Mouse (Mus musculus): Measurements from ENCODE around the gene Ppp2ca.
"Not testable (repeated sequence)": the region's sequence is repeated elsewhere in the genome, so short reads cannot be mapped to it uniquely, and the experiment has no call there.

Ppp2ca gene

DNA sequence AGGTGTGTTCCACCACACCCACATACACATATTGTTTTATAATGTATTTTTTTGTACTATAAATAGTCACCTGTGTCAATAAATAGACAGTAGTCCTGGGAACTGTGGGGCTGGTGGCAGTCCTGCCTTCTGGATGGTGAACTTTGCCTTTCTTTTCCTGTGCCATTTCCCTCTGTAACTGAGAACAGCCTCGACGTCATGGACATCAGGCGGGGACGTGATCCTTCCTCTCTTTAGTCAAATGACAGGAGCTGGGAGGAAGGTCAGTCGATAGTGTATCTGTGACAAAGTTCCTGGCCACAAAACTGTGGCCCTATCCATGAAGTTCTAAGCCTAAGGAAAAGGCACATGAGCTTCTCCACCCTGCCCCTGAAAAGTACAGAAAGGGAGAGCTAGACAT, 3.9 kb upstream of the Ppp2ca start:
- peak in 1 of 2 experiments; percentile 44 for DNase-seq (ENCODE audit: low spot score in 2 of 2)

GRCm38 (mm10) chr11:52097016-52097415, 1.5 kb upstream of the Ppp2ca start:
- no peak for DNase-seq (ENCODE audit: low spot score in 2 of 2)

GRCm38 (mm10) chr11:52097596-52097995, 885 bp upstream of the Ppp2ca start:
- DNase-seq (ENCODE audit: low spot score in 2 of 2), result peak in 1 of 2 experiments; percentile 9

- DNase-seq (ENCODE audit: low spot score in 2 of 2), result peak; percentile 55 to 71
These were observed 715 bp downstream of the Ppp2ca start for GRCm38 (mm10) chr11:52099031-52099761.

DNA sequence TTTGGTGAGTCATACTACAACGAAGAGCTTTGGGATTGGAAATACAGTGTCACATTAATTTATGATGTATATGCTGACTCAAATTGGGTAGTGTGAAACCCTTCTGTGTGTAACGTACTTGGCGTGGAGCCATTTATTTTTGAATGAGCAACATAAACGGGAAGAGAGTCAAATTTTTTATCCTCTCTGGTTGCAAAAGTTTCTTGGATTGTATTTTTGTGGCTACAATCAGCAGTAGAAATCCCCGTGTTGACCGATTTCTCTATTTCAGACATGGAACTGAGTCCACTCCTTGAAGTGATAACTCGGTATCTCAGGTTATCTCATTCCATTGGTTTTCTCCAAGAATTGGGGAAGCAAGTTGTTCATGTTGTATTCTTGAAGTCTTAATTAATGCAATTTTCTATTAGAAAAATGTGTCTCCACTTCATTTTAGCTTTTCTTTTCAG, 1.3 kb downstream of the Ppp2ca start:
- DNase-seq (ENCODE audit: low spot score in 2 of 2), result no peak

DNA sequence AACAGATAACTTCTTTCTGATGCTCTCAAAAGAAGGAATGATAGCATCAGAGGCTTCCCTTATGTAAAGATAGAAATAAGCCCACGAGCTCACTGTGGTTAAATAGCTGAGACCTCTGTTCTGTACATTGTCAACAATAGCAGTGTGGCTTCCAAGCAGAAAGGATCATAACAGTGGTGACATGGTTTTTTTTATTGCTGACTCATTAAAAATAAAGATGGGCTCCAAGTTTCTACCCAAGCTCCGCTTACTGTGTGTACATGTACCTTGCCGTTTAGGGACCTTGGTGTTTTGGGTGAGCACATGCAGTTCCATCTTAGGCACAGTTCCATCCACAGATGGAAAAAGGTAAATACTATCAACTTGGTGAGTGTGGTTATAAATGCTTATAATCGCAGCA, 4.5 kb downstream of the Ppp2ca start:
- no peak for DNase-seq (ENCODE audit: low spot score in 2 of 2)

- DNase-seq (ENCODE audit: low spot score in 2 of 2), result no peak
These were observed 7.0 kb downstream of the Ppp2ca start for GRCm38 (mm10) chr11:52105503-52105902.

DNA sequence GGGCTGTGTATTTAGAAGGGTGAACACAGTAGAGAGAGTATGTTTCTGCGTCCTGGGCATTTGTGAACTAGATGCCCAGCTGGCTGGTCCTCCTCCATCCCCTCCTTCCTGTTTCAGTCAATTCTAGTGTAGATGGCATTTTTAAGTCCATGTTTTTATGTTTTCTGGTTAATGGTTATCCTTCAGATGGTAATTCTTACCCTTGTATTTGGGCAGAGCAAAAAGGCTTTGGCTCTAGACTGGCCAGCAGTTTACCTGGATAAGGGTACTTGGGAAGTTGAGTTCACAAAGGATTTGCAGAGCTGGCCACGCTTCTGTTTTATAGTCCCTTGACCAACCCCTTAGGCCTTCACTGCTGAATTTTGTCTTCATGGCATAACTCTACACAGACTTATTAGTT, 7.6 kb downstream of the Ppp2ca start:
- no peak for DNase-seq (ENCODE audit: low spot score in 2 of 2)

- no peak for DNase-seq (ENCODE audit: low spot score in 2 of 2)
These were observed 8.0 kb downstream of the Ppp2ca start for GRCm38 (mm10) chr11:52106438-52106837.

GRCm38 (mm10) chr11:52108796-52109195, 10.3 kb downstream of the Ppp2ca start:
- DNase-seq (ENCODE audit: low spot score in 2 of 2), result no peak

GRCm38 (mm10) chr11:52109421-52109820, 10.9 kb downstream of the Ppp2ca start:
- no peak for DNase-seq (ENCODE audit: low spot score in 2 of 2)

DNA sequence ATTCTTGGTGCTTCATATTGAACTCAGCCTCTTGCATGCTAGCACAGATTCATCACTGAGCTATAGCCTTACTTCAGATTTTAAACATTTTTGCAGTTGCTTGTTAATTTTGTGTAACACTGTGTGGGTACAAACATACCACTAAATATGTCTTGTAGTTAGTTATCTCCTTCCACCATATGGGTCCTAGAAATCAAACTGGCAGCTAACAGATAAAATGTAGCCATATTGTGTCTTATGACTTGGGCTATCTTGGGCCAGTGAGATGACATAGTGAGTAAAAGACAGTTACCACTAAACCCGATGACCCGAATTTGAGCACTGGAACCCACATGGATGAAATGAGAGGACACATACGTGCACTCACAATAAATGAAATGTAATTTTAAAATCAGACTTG, 17.0 kb downstream of the Ppp2ca start:
- DNase-seq (ENCODE audit: low spot score in 2 of 2), result no peak

- DNase-seq (ENCODE audit: low spot score in 2 of 2), result not testable (repeated sequence)
These were observed 17.6 kb downstream of the Ppp2ca start for GRCm38 (mm10) chr11:52116117-52116516.

- DNase-seq (ENCODE audit: low spot score in 2 of 2), result no peak
These were observed 18.7 kb downstream of the Ppp2ca start for GRCm38 (mm10) chr11:52117156-52117555.

DNA sequence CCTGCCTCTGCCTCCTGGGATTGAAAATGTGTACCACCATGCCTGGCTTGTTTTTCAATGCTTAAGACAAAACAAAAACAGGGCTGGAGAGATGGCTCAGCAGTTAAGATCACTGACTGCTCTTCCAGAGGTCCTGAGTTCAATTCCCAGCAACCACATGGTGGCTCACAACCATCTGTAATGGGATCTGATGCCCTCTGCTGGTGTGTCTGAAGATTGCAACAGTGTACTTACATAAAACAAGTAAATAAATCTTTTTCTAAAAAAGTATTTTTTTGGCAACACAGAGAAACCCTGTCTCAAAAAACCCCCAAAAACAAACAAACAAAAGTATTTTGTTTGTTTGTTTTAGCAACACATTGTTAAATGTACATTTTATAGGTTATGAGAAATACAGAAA, 21.9 kb downstream of the Ppp2ca start:
- not testable (repeated sequence) for DNase-seq (ENCODE audit: low spot score in 2 of 2)

DNA sequence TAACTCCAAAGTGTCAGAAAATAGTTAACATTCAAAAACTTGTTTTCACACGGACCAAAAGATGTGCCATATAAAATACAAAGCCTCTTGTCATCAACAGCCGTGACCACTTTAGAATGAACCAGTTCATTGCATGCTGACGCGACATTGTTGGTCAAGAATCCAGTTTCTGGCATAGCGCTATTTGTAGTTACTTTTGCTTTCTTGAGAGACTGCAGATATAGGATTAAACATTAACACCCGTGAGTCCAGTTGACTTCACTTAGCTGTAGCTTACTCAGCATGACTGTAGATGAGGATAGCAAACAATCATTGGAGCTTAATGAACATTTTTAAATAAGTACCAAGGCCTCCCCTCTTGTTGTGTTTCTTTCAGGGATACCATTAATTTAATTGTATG, 23.6 kb downstream of the Ppp2ca start:
- no peak for DNase-seq (ENCODE audit: low spot score in 2 of 2)

DNA sequence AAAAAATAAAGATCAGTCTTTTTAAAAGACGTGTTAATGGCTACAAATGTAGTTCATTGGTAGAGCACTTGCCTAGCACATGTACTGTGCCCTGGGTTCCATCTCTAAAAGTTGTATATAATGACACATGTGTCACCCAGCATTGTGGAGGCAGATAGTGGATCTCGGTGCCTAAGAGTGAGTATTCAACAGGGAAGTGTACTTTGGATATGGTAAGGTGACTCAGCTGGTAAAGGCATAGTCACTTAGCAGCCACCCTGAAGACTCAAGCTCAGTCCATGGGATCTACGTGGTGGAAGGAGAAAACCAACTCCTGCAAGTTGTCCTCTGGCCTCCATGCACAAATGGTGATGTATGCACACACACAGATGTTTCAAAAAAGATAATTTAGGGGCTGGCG, 26.0 kb downstream of the Ppp2ca start:
- no peak for DNase-seq (ENCODE audit: low spot score in 2 of 2)

- DNase-seq (ENCODE audit: low spot score in 2 of 2), result no peak
These were observed 28.7 kb downstream of the Ppp2ca start for GRCm38 (mm10) chr11:52127169-52127568.

DNA sequence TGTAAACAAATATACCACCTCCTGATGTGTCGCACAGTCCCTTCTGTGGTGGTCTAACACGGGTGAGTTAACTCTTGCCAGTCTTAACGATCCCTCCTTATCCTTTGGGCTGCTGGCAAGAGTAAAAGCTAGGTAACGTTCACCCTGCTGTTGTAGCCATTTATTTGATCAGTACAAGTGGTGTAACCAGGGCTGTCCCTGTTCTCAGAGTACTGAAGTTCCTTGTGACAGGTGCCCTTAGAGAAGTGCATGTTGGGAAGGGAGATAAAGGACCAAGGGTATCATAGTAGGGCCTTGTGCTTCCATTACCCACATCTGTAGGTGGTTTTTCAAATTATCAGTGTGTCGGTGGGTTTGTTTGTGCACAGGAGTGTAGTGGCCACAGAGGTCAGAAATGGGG, 29.3 kb downstream of the Ppp2ca start:
- DNase-seq (ENCODE audit: low spot score in 2 of 2), result no peak

DNA sequence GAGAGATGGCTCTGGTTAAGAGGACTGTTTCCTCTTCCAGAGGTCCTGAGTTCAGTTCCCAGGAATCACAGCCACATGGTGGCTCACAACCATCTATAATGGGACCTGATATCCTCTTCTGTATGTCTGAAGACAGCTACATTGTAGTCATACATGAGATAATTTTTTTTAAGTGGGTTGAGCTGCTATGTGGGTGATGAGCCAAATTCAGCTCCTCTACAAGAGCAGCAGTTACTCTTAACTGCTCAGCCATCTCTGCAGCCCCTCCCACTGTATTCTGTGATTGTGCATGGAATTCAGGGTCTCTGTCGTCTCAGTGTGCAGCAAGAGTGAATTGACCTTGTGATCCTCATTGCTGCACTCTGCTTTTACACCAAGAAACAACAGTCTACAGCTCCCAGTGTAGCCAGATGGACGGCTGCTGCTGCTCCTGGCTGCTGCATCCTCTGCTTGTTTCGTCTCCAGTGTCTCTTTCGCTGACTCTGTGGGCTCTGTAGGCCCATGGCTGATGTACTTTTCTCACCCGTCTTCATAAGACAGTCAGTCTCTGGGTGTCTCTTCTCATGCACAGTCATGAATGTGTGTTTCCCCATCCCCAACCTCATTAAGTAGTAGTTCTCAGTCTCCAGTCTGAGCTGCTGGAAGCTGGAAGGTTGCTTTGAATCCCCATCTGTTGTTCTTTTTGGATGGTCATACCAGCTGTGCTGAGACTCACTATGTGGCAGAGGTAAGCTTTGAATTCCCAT, 30.0 kb downstream of the Ppp2ca start:
- DNase-seq (ENCODE audit: low spot score in 2 of 2), result no peak

DNA sequence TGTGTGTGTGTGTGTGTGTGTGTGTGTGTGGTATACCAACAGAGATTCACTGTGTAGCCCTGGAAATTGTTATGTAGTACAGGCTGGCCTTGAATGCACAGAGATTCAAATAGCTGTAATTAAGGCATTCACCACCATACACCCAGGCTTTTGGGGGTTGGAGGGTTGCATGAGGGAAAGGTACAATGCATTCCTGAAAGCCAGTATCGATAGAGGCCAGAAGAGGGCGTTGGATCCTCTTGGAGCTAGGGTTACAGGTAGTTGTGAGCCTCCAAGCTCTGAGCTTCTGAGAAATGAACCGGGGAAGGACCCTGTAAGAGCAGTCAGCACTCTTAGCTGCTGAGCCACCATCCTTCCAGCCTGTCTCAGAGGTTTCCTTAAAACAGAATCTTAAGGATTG, 30.7 kb downstream of the Ppp2ca start:
- DNase-seq (ENCODE audit: low spot score in 2 of 2), result no peak

DNA sequence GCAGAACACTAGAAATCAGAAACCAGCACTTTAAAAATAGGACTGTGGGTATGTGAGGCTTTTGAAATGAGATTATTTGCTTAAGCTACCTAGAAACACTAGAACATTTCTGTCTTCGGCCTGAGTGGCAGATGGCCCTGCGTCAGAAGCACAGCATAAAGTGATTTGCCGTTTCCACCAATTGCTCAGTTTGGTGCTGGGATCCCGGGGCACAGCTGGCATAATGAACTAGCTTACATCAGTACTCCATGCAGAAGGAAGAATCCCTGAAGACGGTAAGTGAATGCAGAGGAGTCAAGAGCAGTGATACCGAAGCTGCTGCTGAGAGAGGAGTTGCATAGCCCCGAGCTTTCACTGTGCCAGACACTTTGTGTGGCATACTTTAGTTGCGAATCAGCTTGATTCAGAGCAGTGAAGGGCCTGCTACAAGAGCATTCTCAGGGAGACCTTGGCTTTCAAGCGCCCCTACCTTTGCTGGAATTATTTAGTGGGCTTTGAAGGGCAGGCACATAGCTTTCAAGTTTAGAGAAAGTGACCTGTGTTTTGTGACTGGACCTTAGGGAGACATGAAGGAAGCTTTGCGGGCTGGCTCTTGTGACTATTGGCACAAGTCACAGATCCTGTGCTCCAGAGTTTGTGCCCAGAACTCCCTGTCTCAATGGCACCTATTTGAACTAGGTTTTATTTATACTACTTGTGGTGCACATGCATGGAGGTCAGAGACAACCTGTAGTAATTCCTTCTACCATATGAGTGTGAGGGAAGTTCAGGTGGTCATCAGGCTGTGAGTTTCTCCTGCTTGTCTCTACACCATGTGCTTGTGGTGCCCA, 31.4 kb downstream of the Ppp2ca start:
- peak; percentile 21 to 37 for DNase-seq (ENCODE audit: low spot score in 2 of 2)

All from heart, adult 9 months (tissue).